Mouse (Mus musculus): ENCODE measurements around the gene Rdh9.

DNA sequence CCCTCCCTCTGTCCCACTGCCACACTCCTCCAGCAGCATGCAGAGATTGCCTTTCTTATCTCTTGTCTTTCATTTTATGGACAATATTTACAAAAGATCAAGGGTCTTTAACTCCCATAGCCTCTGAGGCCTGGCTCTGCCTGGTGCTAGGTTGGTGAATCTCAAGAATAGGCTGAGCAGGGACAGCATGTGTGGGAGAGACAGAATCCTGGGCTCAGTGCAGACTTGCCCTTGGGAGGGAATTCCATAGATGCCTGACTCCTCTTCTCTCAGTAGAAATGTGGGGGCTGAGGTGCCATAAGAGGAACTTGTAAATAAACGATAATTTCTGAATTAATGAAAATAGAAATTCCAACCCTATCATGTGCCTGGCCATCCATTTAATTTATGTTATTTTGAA lies 9.6 kb upstream of the Rdh9 start:
- TF ChIP-seq TAL1 (IDR thresholded peaks at IDR 0.05; ENCODE audit: low read length) (no peak), GATA1 (IDR thresholded peaks at IDR 0.05; ENCODE audit: low read length) (no peak)
